17 mouse cellular contexts compared by ENCODE assay signal in the genomic region with DNA sequence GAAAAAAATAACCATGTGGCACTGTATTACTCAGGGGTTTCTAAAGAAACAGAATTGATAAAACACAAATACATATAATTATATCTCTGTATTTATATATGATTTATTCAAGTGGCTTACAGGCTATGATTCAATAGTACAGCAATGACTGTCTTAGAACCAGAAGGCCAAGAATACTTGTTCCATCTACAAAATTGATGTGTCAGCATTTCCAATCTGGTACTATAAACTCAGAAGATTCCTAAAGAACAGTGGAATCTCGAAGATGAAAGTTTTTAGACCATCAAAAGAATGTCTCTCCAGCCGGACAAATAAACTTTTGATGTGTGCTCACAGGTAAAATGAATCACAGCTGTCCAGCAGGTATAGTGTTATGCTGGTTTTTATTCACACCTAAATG.
"Had no signal": no experiment of that assay in that cellular context is flagged by ENCODE, and none has a peak within 500 bp of the region (broad histone marks: within the 10 kb centered on the region; RNA-seq: fewer than 3 reads in every experiment).

No protein-coding gene starts in this region.

- H3K9me3 ChIP-seq: neural tube, embryonic 12.5 days; neural tube, embryonic 13.5 days; neural tube, embryonic 15.5 days; stomach, embryonic 15.5 days had no signal

- DNase-seq: retina, postnatal 1 day; right cerebral cortex, adult 18-20 months; right cerebral cortex, postnatal 14 days; right cerebral cortex, postnatal 25 days; right cerebral cortex, postnatal 4 days; spleen, adult 18-20 months; thymus, adult 18-20 months; thymus, adult 2 months; thymus, postnatal 14 days; thymus, postnatal 25 days; thymus, postnatal 36 days; thymus, postnatal 4 days had no signal

- H3K4me3 ChIP-seq: neural tube, embryonic 12.5 days; neural tube, embryonic 13.5 days; neural tube, embryonic 15.5 days; stomach, embryonic 15.5 days had no signal

- H3K4me1 ChIP-seq: neural tube, embryonic 12.5 days; neural tube, embryonic 13.5 days; neural tube, embryonic 15.5 days; stomach, embryonic 15.5 days had no signal

- H3K27me3 ChIP-seq: neural tube, embryonic 12.5 days; neural tube, embryonic 13.5 days; neural tube, embryonic 15.5 days; stomach, embryonic 15.5 days had no signal

- H3K9ac ChIP-seq: neural tube, embryonic 12.5 days; neural tube, embryonic 13.5 days; neural tube, embryonic 15.5 days; stomach, embryonic 15.5 days had no signal

- H3K36me3 ChIP-seq: neural tube, embryonic 12.5 days; neural tube, embryonic 13.5 days; neural tube, embryonic 15.5 days; stomach, embryonic 15.5 days had no signal

- H3K27ac ChIP-seq: neural tube, embryonic 12.5 days; neural tube, embryonic 13.5 days; neural tube, embryonic 15.5 days; stomach, embryonic 15.5 days; stomach, postnatal 0 days had no signal

- H3K4me2 ChIP-seq: neural tube, embryonic 12.5 days; neural tube, embryonic 13.5 days; neural tube, embryonic 15.5 days; stomach, embryonic 15.5 days had no signal
